Mouse (Mus musculus): ENCODE measurements around the gene Cdc26.

- TF ChIP-seq POLR2A (IDR thresholded peaks at IDR 0.05; ENCODE audit: insufficient read depth, low read depth, low read length) (no peak), CTCF (IDR thresholded peaks at IDR 0.05; ENCODE audit: insufficient read depth, low read depth, low read length) (no peak)
These were observed 24.7 kb downstream of the Cdc26 start for GRCm38 (mm10) chr4:62383752-62384151.
